Mouse (Mus musculus): ENCODE data around the gene Galp. TPM values are rescaled to one million over a fixed set of nuclear protein-coding genes. Genes with fewer than 3 reads are reported as not detected.

Gene Galp
- not detected in 2 replicates for polyA plus RNA-seq (2012; rRNA removed)

DNA sequence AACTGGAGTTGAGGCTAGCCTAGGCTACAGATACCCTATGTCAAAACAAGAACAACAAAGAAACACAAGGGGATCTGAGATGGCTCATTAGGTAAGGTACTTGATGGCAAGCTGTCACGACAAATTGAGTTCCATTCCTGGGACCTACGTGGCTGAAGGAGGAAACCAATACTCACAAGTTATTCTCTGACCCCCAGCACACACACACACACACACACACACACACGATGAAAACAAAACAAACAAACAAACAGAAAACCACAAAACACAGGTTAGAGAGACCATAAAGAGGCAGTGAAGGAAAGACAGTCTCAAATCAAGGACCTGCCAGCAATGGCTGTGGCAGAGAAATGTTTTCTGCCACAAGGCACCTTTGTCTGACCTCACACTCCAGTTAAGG is at the start of gene Galp:
Gene Galp, plus strand, starts transcription at position 301 of the 400 bp plus-strand sequence.

DNA sequence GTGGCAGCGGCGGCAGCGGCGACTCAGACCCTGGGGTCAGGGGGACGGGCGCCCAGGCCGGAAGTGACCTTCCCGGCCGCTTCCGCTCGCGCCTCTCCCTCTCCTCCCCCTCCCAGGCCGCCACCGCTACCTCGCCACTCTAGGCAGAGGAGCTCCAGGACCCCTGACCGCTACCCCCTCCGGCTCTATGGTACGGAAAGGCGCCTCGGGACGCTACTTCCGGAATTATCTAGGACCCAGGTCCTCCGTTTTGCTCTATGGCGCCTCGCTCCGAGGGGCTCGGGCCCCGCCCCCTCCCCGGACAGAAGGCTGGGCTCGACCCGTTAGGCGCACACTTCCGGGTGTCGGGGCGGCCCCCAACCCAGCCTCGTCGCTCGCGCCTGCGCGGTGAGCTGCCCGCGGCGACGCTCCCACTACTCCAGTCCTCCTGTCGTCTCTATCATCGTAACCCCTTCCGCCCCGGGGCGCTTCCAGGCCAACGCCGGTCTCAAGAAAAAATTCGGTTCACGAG is 40.9 kb upstream of the Galp start, which contains the start of gene Zfp787:
Gene Zfp787, minus strand, starts transcription at position 97 of the 511 bp plus-strand sequence.

DNA sequence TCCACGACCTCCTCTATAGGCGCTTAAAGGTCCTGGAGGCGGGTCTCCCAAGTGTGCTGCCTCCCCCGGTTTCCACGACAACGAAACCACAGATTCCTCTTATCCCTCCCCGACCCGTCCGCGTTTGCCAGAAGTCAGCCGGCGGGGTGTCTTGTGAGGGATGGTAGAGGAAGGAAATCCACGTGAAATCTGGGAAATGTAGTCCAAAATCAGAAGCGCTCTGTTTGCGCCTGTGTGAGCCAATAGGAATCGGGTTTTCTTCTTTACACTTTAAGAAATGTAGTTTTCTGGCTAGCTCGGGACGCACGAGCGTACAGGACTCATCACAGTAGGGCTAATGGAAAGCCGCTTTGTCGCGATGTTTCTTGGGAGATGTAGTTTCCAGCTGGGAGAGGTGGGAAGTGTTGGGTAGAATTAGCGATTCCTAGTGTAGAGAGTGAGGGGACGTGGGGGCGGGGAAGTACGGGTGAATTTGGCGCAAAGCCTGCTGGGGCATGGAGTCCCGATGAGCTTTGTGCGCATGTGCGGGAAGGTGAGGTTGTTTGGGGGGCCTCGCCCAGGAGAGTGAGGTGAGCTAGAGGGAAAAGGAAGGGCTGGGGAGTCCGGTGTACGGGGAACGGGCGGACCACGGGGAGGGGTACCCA is 24.8 kb upstream of the Galp start, which contains the start of gene Zfp444:
Gene Zfp444, plus strand, starts transcription at position 221 of the 644 bp plus-strand sequence.

DNA sequence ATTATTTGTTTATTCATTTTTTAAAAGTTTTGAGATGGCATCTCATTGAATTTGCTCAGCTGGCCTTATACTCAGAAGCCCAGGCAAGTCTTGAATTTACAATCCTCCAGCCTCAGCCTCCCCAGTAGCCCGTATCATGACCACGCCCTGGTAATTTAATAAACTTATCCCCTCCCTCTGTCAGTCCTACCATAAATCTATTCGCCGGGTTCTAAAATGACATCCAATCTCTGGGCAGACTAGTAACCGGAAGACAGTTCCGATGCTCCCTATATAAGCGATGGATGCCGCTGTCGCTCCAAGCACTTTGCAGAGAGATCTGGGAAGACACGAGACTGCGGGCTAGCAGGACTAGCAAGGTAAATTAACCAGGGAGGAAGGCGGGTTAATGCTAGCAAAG is 25.1 kb downstream of the Galp start, which contains the start of gene Zscan5b:
Gene Zscan5b, plus strand, starts transcription at position 301 of the 400 bp plus-strand sequence.

DNA sequence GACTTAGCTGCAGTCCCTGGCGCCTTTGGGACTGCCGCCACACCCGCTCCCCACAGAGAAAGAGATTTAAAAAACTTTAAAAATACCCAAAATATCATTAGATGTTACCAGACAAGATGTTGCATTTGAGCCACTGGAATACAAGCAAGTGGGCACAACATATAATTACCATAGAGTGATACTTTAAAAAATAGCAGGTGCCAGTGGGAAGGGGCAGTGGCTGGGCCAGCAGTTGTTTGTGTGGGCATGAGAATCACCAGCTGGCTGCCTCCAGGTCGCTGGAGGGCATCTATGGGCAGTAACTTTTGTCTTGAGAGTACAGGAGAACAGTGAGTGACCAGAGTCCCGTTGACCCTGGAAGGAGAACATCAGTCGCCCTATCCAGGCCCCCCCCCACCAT is 55.5 kb downstream of the Galp start, which contains the start of gene Epp13:
Gene Epp13, plus strand, starts transcription at position 301 of the 400 bp plus-strand sequence.

Other genes starting within 250 kb of the Galp start
- gene Vmn1r65, start 186.1 kb upstream of the Galp start, polyA plus RNA-seq (2012; rRNA removed) = not detected in 2 replicates
- gene Nlrp4c, start 151.9 kb upstream of the Galp start, polyA plus RNA-seq (2012; rRNA removed) = not detected in 2 replicates
- gene Zfp787, start 41.1 kb upstream of the Galp start, polyA plus RNA-seq (2012; rRNA removed) = 78.0 and 78.7 TPM in 2 replicates
- gene Zfp444, start 24.9 kb upstream of the Galp start, polyA plus RNA-seq (2012; rRNA removed) = 44.4 and 57.7 TPM in 2 replicates
- not detected in 2 replicates for gene Zscan5b, start 25.2 kb downstream of the Galp start, polyA plus RNA-seq (2012; rRNA removed)
- gene Epp13, start 55.6 kb downstream of the Galp start, polyA plus RNA-seq (2012; rRNA removed) = not detected in 2 replicates
- gene Zfp667, start 89.5 kb downstream of the Galp start, polyA plus RNA-seq (2012; rRNA removed) = 0.24 and 0.28 TPM in 2 replicates
- gene Zfp583, start 134.2 kb downstream of the Galp start, polyA plus RNA-seq (2012; rRNA removed) = 0.03 and 0.54 TPM in 2 replicates
- gene Gm3854, start 146.7 kb downstream of the Galp start, polyA plus RNA-seq (2012; rRNA removed) = 0.03 TPM in 1 of 2 replicates, not detected in the other
- 0.07 and 0.22 TPM in 2 replicates for gene Zfp78, start 166.2 kb downstream of the Galp start, polyA plus RNA-seq (2012; rRNA removed)
- gene Zfp28, start 186.2 kb downstream of the Galp start, polyA plus RNA-seq (2012; rRNA removed) = 0.64 and 0.69 TPM in 2 replicates
- gene Smim17, start 201.6 kb downstream of the Galp start, polyA plus RNA-seq (2012; rRNA removed) = not detected in 2 replicates
- not detected in 2 replicates for gene Gm20715, start 213.2 kb downstream of the Galp start, polyA plus RNA-seq (2012; rRNA removed)
- not detected in 2 replicates for gene Olfr1344, start 241.6 kb downstream of the Galp start, polyA plus RNA-seq (2012; rRNA removed)